Mouse (Mus musculus): Measurements from ENCODE around the gene Gm17018.

GRCm38 (mm10) chr19:45573033-45573432 lies 12.6 kb downstream of the Gm17018 start:
- TF ChIP-seq CTCF (IDR thresholded peaks at IDR 0.05) (no peak), EP300 (IDR thresholded peaks at IDR 0.05; ENCODE audit: insufficient read depth, low read depth, low read length) (no peak)

Data from heart, adult 2 months (tissue).